Mouse (Mus musculus): ENCODE data around the gene Aldh4a1. TPM values are rescaled to one million over a fixed set of nuclear protein-coding genes. Genes with fewer than 3 reads are reported as not detected.

Gene Aldh4a1
- polyA plus RNA-seq (2015; fragmentation: Nextera tagmentation; extraction: Ambion mirVana) = 37.1 and 37.7 TPM in 2 replicates

DNA sequence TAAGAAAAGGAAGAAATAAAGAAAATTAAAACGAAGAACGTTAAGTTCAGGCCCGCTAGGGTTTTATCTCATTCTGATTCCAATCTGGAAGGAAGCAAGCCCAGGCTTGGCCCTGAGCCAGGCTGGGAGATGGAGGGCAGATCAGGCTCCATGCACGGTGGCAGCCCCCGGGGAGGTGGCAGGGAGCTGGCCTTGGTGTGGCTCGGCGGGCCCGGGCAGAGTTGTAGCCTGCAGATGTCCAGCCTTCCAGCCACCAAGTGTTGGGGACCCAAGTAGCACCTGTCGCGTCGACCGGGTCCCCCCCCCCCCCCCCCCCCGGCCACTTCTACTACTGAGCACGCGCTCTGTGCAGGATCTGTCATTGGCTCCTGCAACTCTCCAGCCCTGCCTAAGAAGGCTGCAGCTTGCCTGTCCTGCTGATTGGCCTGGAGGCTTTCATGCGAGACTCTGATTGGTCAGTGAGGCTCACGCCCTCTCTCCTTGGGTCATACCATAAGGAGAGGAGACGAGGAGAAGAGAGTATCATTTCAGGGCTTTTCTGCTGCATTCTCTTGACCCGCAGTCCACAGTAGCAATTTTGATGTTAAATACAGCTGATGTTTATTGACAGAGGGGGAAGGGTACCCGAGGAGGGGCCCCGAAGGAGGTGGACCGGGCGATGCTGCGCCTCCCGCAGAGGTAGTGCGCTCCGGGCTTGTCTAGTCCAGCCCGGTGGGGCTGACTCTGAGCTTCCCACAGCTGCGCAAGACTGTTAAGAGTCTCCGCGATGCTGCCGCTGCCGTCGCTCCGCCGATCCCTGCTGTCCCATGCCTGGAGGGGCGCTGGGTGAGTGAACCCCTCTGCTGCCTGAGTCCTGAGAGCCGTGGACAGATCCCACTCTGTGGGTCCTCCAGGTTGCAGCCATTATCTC, at the start of gene Aldh4a1:
Aldh4a1 (plus strand) TSS at position 494 of the 910 bp plus-strand sequence.
- H3K27me3 ChIP-seq = no peaks in the 10 kb centered on the region
- peak within 1 kb of the TSS; percentile 69 for H3K9ac ChIP-seq
- ATAC-seq (ENCODE audit: insufficient number of reproducible peaks, low FRiP score, low TSS enrichment, low read depth) = peak; percentile 99
- peaks cover 24% of the 10 kb centered on the region for H3K4me1 ChIP-seq
- no peaks in the 10 kb centered on the region for H3K9me3 ChIP-seq (replicated peaks)
- peak within 1 kb of the TSS; percentile 76 for H3K4me3 ChIP-seq (replicated peaks)
- WGBS = under 1% methylated on average over 34 of the region's 38 CpGs
- peak within 1 kb of the TSS; percentile 91 for H3K27ac ChIP-seq (replicated peaks)
- peaks cover 3% of the 10 kb centered on the region; the same call in 1 of the 2 replicates for H3K36me3 ChIP-seq
- peak within 1 kb of the TSS; percentile 84 for H3K4me2 ChIP-seq (replicated peaks)

DNA sequence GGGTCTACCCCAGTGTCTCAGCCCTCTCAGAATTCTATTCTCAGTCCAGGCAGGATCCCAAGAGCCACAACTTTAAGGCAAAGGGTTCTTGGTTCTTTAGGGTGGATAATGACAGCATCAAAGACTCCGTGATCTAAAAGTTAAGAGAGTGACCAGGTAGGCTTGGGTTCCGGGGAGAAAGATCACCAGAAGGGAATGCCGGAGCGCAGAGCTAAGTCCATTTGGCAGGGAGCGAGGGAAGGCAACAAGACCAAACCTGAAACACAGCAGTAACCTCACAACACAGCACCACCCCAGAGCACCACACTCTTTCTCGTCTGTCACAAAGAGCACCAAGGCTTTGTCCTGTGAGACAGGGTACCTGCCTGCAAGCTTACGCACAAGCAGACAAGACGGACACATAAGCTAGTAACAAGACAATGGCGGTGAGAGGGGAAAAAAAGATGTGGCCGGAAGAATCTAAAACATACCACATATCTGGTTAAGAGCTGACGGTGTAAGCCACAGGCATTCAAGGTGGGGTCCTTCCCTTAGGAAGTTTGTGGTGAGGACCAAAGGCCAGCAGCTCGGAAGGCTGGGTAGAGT, 49.6 kb upstream of the Aldh4a1 start:
- H3K4me1 ChIP-seq = peaks cover 33% of the 10 kb centered on the region
- WGBS = 81% methylated on average over 12 of the region's 12 CpGs

DNA sequence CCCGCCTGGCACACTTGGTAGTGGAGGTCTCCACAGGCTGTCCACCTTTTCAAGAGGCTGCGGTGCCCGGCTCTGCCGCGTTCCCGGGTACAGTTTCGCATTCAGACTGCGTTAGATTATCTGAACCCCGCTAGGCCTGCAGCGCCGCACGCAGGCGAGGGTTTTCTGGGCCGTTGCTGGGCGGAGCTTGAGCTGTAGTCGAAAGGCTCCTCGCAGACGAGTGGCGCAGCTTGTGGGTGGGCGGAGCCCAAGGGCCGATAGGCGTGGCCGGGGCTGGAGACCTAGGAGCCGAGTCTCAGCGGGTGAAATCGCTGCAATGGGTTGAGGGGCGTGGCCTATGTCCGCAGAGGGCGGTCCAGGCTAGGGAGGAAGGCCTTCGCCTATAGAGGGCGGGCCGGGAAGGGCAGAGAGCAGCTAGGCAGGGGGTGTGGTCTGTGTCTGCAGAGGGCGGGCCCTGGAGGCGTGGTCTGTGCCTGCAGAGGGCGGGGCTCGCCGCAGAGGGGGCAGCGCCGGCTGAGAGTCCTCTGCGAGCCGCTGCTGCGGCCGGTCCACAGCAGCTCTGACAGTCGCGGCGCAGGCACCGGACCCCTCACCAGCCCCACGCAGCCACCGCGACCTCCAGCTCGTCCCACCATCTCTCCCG, 48.4 kb upstream of the Aldh4a1 start:
- no peaks in the 10 kb centered on the region for H3K9me3 ChIP-seq (replicated peaks)
- WGBS = under 1% methylated on average over 52 of the region's 52 CpGs
- H3K4me1 ChIP-seq = peaks cover 46% of the 10 kb centered on the region
- H3K4me2 ChIP-seq (replicated peaks) = peak overlapping the region; percentile 96
- peak overlapping the region; percentile 85 for H3K9ac ChIP-seq
- H3K27me3 ChIP-seq = no peaks in the 10 kb centered on the region
- ATAC-seq (ENCODE audit: insufficient number of reproducible peaks, low FRiP score, low TSS enrichment, low read depth) = peak; percentile 98
- H3K4me3 ChIP-seq (replicated peaks) = peak overlapping the region; percentile 86
- peak overlapping the region; percentile 89 for H3K27ac ChIP-seq (replicated peaks)
- no peaks in the 10 kb centered on the region for H3K36me3 ChIP-seq

More for the DNA sequence above, 49.6 kb upstream of the Aldh4a1 start:
- Histone ChIP-seq H3K27me3 (no peaks in the 10 kb centered on the region), H3K4me3 (replicated peaks) (no peak overlapping the region), H3K9ac (no peak overlapping the region), H3K4me2 (replicated peaks) (no peak overlapping the region), H3K36me3 (no peaks in the 10 kb centered on the region), H3K9me3 (replicated peaks) (no peaks in the 10 kb centered on the region), H3K27ac (replicated peaks) (no peak overlapping the region)
- no peak for ATAC-seq (ENCODE audit: insufficient number of reproducible peaks, low FRiP score, low TSS enrichment, low read depth)

DNA sequence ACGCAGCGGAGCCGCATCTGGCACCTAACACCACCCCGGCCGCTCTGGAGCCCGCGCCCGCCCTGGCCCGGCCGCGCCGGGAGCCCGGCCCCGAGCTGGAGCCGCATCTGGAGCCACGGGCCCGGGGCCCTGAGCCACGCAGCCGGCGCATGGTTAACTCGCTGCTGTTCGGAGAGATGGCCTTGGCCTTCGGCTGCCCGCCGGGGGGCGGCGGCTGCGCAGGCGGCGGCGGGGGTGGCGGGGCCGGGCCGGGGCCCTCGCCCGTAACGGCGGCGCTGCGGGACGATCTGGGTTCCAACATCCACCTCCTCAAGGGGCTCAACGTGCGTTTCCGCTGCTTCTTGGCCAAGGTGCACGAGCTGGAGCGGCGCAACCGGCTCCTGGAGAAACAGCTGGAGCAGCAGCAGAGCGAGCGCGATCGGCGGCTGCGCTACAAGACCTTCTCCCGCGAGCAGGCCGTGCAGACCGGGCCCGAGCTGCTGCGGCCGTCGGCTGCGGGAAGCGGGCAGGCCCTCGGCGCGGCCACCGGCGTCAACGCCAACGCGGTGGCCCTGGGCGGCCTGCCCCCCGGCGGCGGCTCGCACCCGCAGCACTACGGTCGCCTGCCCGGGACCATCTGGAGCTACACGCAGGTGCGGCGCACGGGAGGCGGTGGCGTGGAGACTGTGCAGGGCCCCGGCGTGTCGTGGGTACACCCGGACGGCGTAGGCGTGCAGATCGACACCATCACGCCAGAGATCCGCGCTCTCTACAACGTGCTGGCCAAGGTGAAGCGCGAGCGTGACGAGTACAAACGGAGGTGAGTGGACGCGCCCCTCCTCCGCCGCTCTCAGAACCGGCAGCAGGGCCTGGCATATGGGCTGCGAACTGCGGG, 47.6 kb upstream of the Aldh4a1 start:
- H3K27ac ChIP-seq (replicated peaks) = peak overlapping the region; percentile 89
- no peaks in the 10 kb centered on the region for H3K27me3 ChIP-seq
- H3K4me3 ChIP-seq (replicated peaks) = peak overlapping the region; percentile 86
- H3K9ac ChIP-seq = peak overlapping the region; percentile 85
- H3K4me2 ChIP-seq (replicated peaks) = peak overlapping the region; percentile 96
- peak; percentile 52 for ATAC-seq (ENCODE audit: insufficient number of reproducible peaks, low FRiP score, low TSS enrichment, low read depth)
- no peaks in the 10 kb centered on the region for H3K9me3 ChIP-seq (replicated peaks)
- H3K4me1 ChIP-seq = peaks cover 53% of the 10 kb centered on the region
- no peaks in the 10 kb centered on the region for H3K36me3 ChIP-seq
- 0% methylated on average over 111 of the region's 111 CpGs for WGBS

DNA sequence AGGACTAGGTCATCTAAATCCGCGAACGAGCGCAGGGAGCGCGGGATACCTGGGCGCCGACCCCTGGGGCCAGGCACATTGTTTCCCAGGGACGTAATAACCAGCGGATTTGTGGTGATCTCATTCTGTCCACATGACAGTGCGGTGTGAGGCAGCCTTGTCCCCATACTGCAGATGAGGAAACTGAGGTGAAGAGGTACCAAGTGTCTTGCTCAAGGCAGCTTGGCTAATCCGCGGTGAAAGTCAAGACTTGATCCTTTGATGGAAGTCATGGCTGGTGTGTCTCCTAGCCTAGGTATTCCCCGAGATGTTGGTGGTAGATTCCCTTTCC, 47.0 kb upstream of the Aldh4a1 start:
- H3K27me3 ChIP-seq = no peaks in the 10 kb centered on the region
- 5% methylated on average over 14 of the region's 14 CpGs for WGBS
- H3K9me3 ChIP-seq (replicated peaks) = no peaks in the 10 kb centered on the region
- peak overlapping the region; percentile 89 for H3K27ac ChIP-seq (replicated peaks)
- H3K4me3 ChIP-seq (replicated peaks) = peak overlapping the region; percentile 86
- H3K36me3 ChIP-seq = no peaks in the 10 kb centered on the region
- H3K4me2 ChIP-seq (replicated peaks) = peak overlapping the region; percentile 96
- peak overlapping the region; percentile 85 for H3K9ac ChIP-seq
- ATAC-seq (ENCODE audit: insufficient number of reproducible peaks, low FRiP score, low TSS enrichment, low read depth) = no peak
- peaks cover 59% of the 10 kb centered on the region for H3K4me1 ChIP-seq

DNA sequence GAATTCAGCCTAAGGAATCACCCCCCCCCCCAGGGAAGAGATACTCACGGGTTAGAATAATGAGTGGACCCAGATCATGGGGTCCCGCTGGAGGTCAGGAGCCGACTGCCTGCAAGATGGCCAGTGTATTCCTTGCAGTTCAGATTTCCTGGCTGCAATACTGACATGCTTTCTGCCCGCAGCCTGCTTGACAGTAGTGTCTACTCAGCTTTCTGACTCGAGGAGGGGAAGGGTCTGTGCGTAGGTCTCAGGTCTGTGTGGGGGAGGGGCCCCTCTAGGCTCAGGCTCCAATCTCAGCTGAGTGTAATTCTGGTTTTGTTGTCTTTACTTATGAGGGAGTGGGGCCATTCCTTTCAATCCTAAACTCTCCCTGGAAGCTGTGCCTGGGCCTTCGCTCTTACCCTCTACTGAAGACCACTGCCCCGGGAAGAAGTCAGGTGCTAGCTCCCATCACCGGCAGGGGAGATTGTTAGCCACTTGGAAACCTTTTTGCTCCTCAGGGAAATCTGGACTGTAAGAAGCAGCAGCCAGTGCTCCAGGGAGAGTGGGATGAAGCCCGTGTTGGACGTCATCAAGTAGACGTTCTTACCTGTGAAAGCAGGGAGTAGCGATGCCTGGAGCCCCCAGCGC, 46.3 kb upstream of the Aldh4a1 start:
- 34% methylated on average over 14 of the region's 14 CpGs for WGBS
- no peak overlapping the region for H3K9ac ChIP-seq
- no peaks in the 10 kb centered on the region for H3K27me3 ChIP-seq
- H3K4me1 ChIP-seq = peaks cover 66% of the 10 kb centered on the region
- no peaks in the 10 kb centered on the region for H3K36me3 ChIP-seq
- no peak overlapping the region for H3K27ac ChIP-seq (replicated peaks)
- ATAC-seq (ENCODE audit: insufficient number of reproducible peaks, low FRiP score, low TSS enrichment, low read depth) = no peak
- peak overlapping the region; percentile 96 for H3K4me2 ChIP-seq (replicated peaks)
- peak overlapping the region; percentile 86 for H3K4me3 ChIP-seq (replicated peaks)
- H3K9me3 ChIP-seq (replicated peaks) = no peaks in the 10 kb centered on the region

DNA sequence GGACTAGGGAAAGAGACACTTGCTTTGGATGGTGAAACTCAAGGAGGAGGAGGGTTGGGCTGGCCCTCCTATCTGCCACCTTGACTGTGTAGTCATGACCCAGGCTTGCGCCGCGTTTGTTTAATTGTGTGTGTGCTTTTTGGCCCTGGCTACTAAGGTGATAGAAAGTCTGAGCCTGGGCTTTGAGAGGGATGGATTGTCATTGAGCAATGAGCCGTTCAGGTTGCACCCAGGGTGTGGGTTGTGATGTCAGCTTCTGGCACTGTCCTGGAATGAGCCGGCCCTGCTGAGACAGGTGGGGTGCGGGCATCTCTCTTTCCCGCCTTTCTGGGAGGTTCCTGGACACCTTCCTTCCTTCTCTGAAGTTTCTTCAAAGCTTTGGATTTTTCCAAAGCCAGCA, 45.7 kb upstream of the Aldh4a1 start:
- Histone ChIP-seq H3K4me2 (replicated peaks) (peak overlapping the region; percentile 96), H3K27ac (replicated peaks) (no peak overlapping the region), H3K9me3 (replicated peaks) (no peaks in the 10 kb centered on the region), H3K36me3 (no peaks in the 10 kb centered on the region), H3K4me1 (peaks cover 73% of the 10 kb centered on the region), H3K4me3 (replicated peaks) (peak overlapping the region; percentile 86; the same call in 1 of the 2 replicates), H3K27me3 (no peaks in the 10 kb centered on the region), H3K9ac (no peak overlapping the region)
- WGBS = 79% methylated on average over 7 of the region's 7 CpGs
- ATAC-seq (ENCODE audit: insufficient number of reproducible peaks, low FRiP score, low TSS enrichment, low read depth) = no peak

DNA sequence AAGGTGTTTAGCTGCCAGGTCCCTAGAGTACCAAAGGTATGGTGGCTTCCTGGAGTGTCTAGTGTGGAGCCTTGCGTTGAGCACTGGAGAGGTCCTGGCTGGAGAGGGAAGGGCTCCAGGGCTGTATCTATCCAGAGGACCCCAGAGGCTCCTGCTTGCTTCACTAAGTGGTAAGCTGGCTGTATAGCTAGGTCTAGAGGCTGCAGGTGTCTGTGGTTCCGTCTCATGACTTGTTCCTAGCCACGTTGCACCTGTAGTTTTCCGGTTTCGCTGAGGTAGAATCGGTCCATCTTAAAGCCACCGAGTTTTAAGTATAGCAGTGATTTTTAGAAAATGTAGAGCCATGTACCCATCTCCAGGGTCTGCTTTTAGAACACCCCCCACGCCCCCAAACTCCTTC, 44.3 kb upstream of the Aldh4a1 start:
- H3K4me3 ChIP-seq (replicated peaks) = no peak overlapping the region
- H3K27ac ChIP-seq (replicated peaks) = no peak overlapping the region
- H3K4me2 ChIP-seq (replicated peaks) = no peak overlapping the region
- no peak for ATAC-seq (ENCODE audit: insufficient number of reproducible peaks, low FRiP score, low TSS enrichment, low read depth)
- no peaks in the 10 kb centered on the region for H3K36me3 ChIP-seq
- H3K4me1 ChIP-seq = peaks cover 87% of the 10 kb centered on the region
- H3K9me3 ChIP-seq (replicated peaks) = no peaks in the 10 kb centered on the region
- WGBS = 85% methylated on average over 8 of the region's 8 CpGs
- no peak overlapping the region for H3K9ac ChIP-seq
- no peaks in the 10 kb centered on the region for H3K27me3 ChIP-seq

DNA sequence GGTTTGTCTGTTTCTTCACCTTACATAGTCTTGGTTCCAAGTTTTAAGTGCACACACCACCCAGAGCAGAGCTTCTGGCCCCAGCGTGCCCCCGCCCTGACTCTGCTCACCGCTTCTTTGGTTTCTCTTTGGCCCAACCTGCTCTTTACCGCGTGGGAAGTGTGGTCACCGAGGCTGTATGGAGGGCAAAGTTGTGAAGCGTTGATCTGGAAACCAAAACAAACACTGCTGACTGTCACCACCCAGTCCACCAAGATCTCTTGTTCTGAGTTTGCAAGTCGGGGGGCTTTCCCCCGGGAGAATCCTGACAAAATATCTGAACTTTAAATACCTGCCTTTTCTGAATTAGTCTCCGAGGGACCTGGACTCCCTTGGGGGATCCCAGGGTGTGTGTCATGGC, 43.7 kb upstream of the Aldh4a1 start:
- no peaks in the 10 kb centered on the region for H3K36me3 ChIP-seq
- H3K27ac ChIP-seq (replicated peaks) = no peak overlapping the region
- no peak overlapping the region for H3K9ac ChIP-seq
- 44% methylated on average over 10 of the region's 10 CpGs for WGBS
- no peak for ATAC-seq (ENCODE audit: insufficient number of reproducible peaks, low FRiP score, low TSS enrichment, low read depth)
- no peaks in the 10 kb centered on the region for H3K9me3 ChIP-seq (replicated peaks)
- peaks cover 88% of the 10 kb centered on the region for H3K4me1 ChIP-seq
- H3K27me3 ChIP-seq = no peaks in the 10 kb centered on the region
- 0 out of 2 replicates have a peak overlapping the region, but pooled peaks have one; percentile 8 for H3K4me2 ChIP-seq (replicated peaks)
- no peak overlapping the region for H3K4me3 ChIP-seq (replicated peaks)

DNA sequence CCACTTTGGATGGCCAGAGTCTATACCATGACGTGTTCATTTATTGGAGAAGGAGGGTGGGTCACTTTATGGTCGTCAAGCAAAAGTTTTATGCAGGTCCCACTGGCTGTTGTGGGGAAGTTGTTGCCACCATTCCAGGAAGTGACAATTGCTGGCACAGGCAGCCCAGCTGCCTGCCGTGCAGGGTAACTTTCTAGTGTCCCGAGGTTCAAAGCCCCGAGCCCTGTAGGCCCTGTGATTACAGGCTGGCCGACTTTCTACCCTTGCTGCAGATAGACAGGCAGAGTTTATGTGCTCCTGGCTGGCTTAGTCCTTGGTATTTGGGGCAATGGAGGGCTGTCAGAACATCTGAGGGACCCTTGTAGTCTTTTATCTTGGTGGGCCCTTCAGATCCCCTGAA, 43.2 kb upstream of the Aldh4a1 start:
- 46% methylated on average over 6 of the region's 6 CpGs for WGBS

More for the DNA sequence above, 43.2 kb upstream of the Aldh4a1 start:
- H3K36me3 ChIP-seq = no peaks in the 10 kb centered on the region
- no peak overlapping the region for H3K4me3 ChIP-seq (replicated peaks)
- peak overlapping the region; percentile 92 for H3K27ac ChIP-seq (replicated peaks)
- no peak overlapping the region for H3K4me2 ChIP-seq (replicated peaks)
- H3K27me3 ChIP-seq = no peaks in the 10 kb centered on the region
- H3K4me1 ChIP-seq = peaks cover 91% of the 10 kb centered on the region
- no peaks in the 10 kb centered on the region for H3K9me3 ChIP-seq (replicated peaks)
- ATAC-seq (ENCODE audit: insufficient number of reproducible peaks, low FRiP score, low TSS enrichment, low read depth) = no peak
- no peak overlapping the region for H3K9ac ChIP-seq

Measured in embryonic facial prominence, embryonic 15.5 days (tissue).